Mouse (Mus musculus) hindbrain, embryonic 15.5 days (tissue): Measurements from ENCODE around the gene Ints5. TPM values are rescaled to one million over a fixed set of nuclear protein-coding genes. Genes with fewer than 3 reads are reported as not detected.

Source experiments
- ATAC-seq: fragments of 200-750 bp; cut with Nextera tagmentation; 2 replicates; pipeline ENCODE4 v1.8.0; 2017; ENCODE audit warnings: low read depth, moderate number of reproducible peaks, moderate TSS enrichment; ENCODE audit not compliant: low FRiP score
- H3K27ac ChIP-seq: fragments of 300-500 bp; sonication (generic); replicated peaks from 2 replicates; pipeline ENCODE4 v1.5.1; 2015; ENCODE audit warnings: mild to moderate bottlenecking, inconsistent platforms
- H3K27me3 ChIP-seq: fragments of 300-500 bp; sonication (generic); 2 replicates; pipeline ENCODE4 v1.6.1; 2015; ENCODE audit warnings: control low read depth, inconsistent platforms
- H3K36me3 ChIP-seq: fragments of 300-500 bp; sonication (generic); 2 replicates; pipeline ENCODE4 v1.6.1; 2015; ENCODE audit warnings: control low read depth, inconsistent platforms
- H3K4me1 ChIP-seq: fragments of 300-500 bp; sonication (generic); replicated peaks from 2 replicates; pipeline ENCODE4 v1.6.1; 2015; ENCODE audit warnings: control low read depth, inconsistent platforms
- H3K4me2 ChIP-seq: fragments of 300-500 bp; sonication (generic); 2 replicates; pipeline ENCODE4 v1.6.1; 2015; ENCODE audit warnings: moderate library complexity, mild to moderate bottlenecking, inconsistent platforms
- H3K4me3 ChIP-seq: fragments of 300-500 bp; sonication (generic); 2 replicates; pipeline ENCODE4 v1.5.1; 2015; ENCODE audit warnings: mild to moderate bottlenecking, inconsistent platforms
- H3K9ac ChIP-seq: fragments of 300-500 bp; sonication (generic); 2 replicates; pipeline ENCODE4 v1.6.1; 2015; ENCODE audit warnings: inconsistent platforms
- H3K9me3 ChIP-seq: fragments of 300-500 bp; sonication (generic); 2 replicates; pipeline ENCODE4 v1.6.1; 2016; ENCODE audit warnings: control low read depth, inconsistent platforms
- WGBS: fragments of 180-500 bp; shearing (Covaris S2); methylation state at CpG from one replicate; pipeline ENCODE4 v1.1.7; 2015; 5-methylcytosine and 5-hydroxymethylcytosine counted together
- polyA plus RNA-seq: library from polyadenylated mRNA; unstranded; fragments of >200 nt; fragmentation: Nextera tagmentation; extraction: Ambion mirVana; gene quantifications from 2 replicates; pipeline ENCODE4 v1.2.1, GENCODE M21; 2015

Ints5 gene
- polyA plus RNA-seq, 1 experiment from 2014 or later = 35.3 TPM

GRCm38 (mm10) chr19:8870838-8871237 lies 22.0 kb upstream of the Ints5 start:
- WGBS = 61% methylated on average over 9 of the region's 9 CpGs
- Histone ChIP-seq H3K27me3 (no peaks in the 10 kb centered on the region), H3K36me3 (peaks cover 22% of the 10 kb centered on the region), H3K27ac (peak overlapping the region; percentile 81), H3K4me3 (peak overlapping the region; percentile 92), H3K9me3 (no peaks in the 10 kb centered on the region), H3K4me1 (peaks cover 16% of the 10 kb centered on the region), H3K9ac (peak overlapping the region; percentile 99), H3K4me2 (peak overlapping the region; percentile 92)
- peak; percentile 52 for ATAC-seq

DNA sequence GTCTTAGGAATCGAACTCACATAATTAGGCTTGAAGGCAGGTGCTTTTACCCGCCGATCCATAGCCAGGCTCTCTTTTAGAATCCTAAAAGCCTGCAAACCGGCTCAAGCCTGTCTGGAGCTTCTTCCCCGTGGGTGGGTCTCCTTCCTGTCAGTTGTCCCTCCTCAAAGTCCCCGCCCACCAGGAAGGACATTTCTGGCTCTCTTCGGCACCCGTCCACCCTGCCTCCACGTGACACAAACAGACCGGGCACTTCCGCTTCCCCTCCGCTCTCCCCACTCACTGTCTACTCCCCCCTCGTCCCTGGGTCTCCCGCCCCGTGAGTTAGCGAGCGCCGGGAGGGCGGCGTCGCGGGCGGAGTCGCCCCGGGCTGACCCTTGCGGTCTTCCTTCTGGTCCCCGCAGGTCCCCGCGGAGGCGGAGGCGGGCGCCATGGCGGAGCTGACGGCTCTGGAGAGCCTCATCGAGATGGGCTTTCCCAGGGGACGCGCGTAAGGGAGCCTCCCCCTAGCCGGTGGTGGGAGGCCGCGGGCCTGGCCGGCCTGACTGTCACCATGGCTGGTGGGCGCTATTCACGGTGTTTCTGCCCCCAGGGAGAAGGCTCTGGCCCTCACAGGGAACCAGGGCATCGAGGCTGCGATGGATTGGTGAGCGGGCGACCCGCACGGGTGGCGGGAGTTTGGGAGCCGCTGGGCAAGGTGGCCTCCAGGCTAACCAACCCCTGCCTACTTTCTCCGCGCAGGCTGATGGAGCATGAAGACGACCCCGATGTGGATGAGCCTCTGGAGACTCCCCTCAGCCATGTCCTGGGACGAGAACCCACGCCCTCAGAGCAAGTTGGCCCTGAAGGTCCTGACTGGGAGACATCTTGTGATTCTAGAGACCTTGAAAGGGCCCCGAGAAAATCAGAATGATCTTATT lies 21.3 kb upstream of the Ints5 start, which contains the start of gene Ubxn1:
Ubxn1 (plus strand) TSS at position 230 of the 920 bp plus-strand sequence.
- Histone ChIP-seq H3K9ac (peak within 1 kb of the TSS; percentile 99), H3K4me3 (peak within 1 kb of the TSS; percentile 92)
- under 1% methylated on average over 59 of the region's 59 CpGs for WGBS

GRCm38 (mm10) chr19:8872266-8872840 lies 20.5 kb upstream of the Ints5 start:
- Histone ChIP-seq H3K27ac (0 out of 2 replicates have a peak overlapping the region, but pooled peaks have one; percentile 81), H3K4me2 (peak overlapping the region; percentile 92), H3K4me3 (peak overlapping the region; percentile 92), H3K27me3 (no peaks in the 10 kb centered on the region), H3K9me3 (no peaks in the 10 kb centered on the region), H3K4me1 (peaks cover 16% of the 10 kb centered on the region), H3K9ac (peak overlapping the region; percentile 99), H3K36me3 (peaks cover 33% of the 10 kb centered on the region)
- no peak for ATAC-seq
- WGBS = 79% methylated on average over 10 of the region's 10 CpGs

More for the DNA sequence above, 21.3 kb upstream of the Ints5 start, which contains the start of gene Ubxn1:
- peak within 1 kb of the TSS; percentile 92 for H3K4me2 ChIP-seq
- peaks cover 28% of the 10 kb centered on the region for H3K36me3 ChIP-seq
- H3K27me3 ChIP-seq = no peaks in the 10 kb centered on the region
- ATAC-seq = peak; percentile 97
- H3K27ac ChIP-seq = peak within 1 kb of the TSS; percentile 81
- H3K4me1 ChIP-seq = peaks cover 16% of the 10 kb centered on the region
- no peaks in the 10 kb centered on the region for H3K9me3 ChIP-seq

- no peak overlapping the region for H3K4me2 ChIP-seq
- no peak overlapping the region for H3K9ac ChIP-seq
- peaks cover 33% of the 10 kb centered on the region for H3K36me3 ChIP-seq
- H3K4me3 ChIP-seq = no peak overlapping the region
- WGBS = 95% methylated on average over 7 of the region's 7 CpGs
- no peak for ATAC-seq
- H3K27me3 ChIP-seq = no peaks in the 10 kb centered on the region
- H3K9me3 ChIP-seq = no peaks in the 10 kb centered on the region
- no peak overlapping the region for H3K27ac ChIP-seq
- H3K4me1 ChIP-seq = peaks cover 26% of the 10 kb centered on the region
These were observed 17.8 kb upstream of the Ints5 start for GRCm38 (mm10) chr19:8875031-8875430.

- WGBS = under 1% methylated on average over 42 of the region's 42 CpGs
- Histone ChIP-seq H3K9me3 (no peaks in the 10 kb centered on the region), H3K4me1 (peaks cover 14% of the 10 kb centered on the region), H3K9ac (peak within 1 kb of the TSS; percentile 94), H3K27me3 (no peaks in the 10 kb centered on the region), H3K4me3 (peak within 1 kb of the TSS; percentile 87), H3K36me3 (peaks cover 15% of the 10 kb centered on the region), H3K4me2 (peak within 1 kb of the TSS; percentile 92), H3K27ac (peak within 1 kb of the TSS; percentile 90)
- ATAC-seq = peak; percentile 96
These were observed 12.3 kb upstream of the Ints5 start, which contains the start of gene Uqcc3 for GRCm38 (mm10) chr19:8880311-8881033. TSS of gene Uqcc3 (minus strand) at chr19:8880923.

- Histone ChIP-seq H3K27me3 (no peaks in the 10 kb centered on the region), H3K4me2 (peak overlapping the region; percentile 92), H3K4me1 (peaks cover 14% of the 10 kb centered on the region), H3K27ac (peak overlapping the region; percentile 90), H3K36me3 (peaks cover 10% of the 10 kb centered on the region), H3K9me3 (no peaks in the 10 kb centered on the region), H3K4me3 (peak overlapping the region; percentile 87), H3K9ac (peak overlapping the region; percentile 94; the same call in 1 of the 2 replicates)
- 15% methylated on average over 3 of the region's 3 CpGs for WGBS
- ATAC-seq = no peak
These were observed 11.8 kb upstream of the Ints5 start for GRCm38 (mm10) chr19:8881034-8881392.

- no peak within 1 kb of the TSS for H3K27ac ChIP-seq
- ATAC-seq = no peak
- no peaks in the 10 kb centered on the region for H3K36me3 ChIP-seq
- H3K9me3 ChIP-seq = no peaks in the 10 kb centered on the region
- no peak within 1 kb of the TSS for H3K9ac ChIP-seq
- peaks cover 23% of the 10 kb centered on the region for H3K4me1 ChIP-seq
- no peak within 1 kb of the TSS for H3K4me2 ChIP-seq
- H3K27me3 ChIP-seq = no peaks in the 10 kb centered on the region
- no peak within 1 kb of the TSS for H3K4me3 ChIP-seq
- 74% methylated on average over 3 of the region's 3 CpGs for WGBS
These were observed 9.2 kb upstream of the Ints5 start, which contains the start of the genes Lbhd1 and Gm49403 for GRCm38 (mm10) chr19:8883616-8884015. TSS of gene Lbhd1 (plus strand) at chr19:8883732. TSS of gene Gm49403 (plus strand) at chr19:8883930.

DNA sequence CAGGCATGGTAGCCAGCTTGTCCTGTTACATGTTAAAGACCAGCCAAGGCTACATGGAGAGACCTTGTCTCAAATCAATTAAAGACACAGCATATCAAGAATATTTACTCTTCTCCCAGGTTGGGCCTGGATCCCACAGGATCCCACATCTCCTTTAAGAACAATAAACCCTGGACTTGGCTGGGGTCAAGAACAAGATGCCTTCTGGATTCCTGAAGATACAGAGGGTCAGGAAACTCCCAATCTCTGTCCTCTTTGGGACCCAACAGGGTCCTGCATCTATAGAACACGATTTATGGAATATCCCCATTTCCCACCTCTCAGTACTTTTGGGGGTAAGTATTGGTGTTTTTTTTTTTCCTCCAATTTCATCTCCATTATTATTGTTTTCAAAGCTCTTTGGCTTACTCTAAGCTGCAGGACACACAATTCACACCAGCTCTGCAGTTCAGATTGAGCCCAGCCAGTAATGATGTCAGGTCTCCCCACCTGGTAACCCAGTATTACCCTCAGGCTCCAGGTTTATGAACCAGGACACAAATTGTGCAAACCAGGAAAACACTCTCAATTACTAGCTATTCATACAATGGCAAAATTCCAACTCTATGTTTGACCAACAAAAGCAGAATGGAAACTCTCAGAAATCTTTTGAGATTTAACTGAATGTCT lies 5.8 kb upstream of the Ints5 start:
- no peaks in the 10 kb centered on the region for H3K9me3 ChIP-seq
- H3K4me2 ChIP-seq = peak overlapping the region; percentile 79
- ATAC-seq = no peak
- no peak overlapping the region for H3K9ac ChIP-seq
- no peaks in the 10 kb centered on the region for H3K27me3 ChIP-seq
- H3K27ac ChIP-seq = no peak overlapping the region
- 0 out of 2 replicates have a peak, but pooled peaks cover 6% of the 10 kb centered on the region for H3K36me3 ChIP-seq
- H3K4me3 ChIP-seq = no peak overlapping the region; the same call in 1 of the 2 replicates
- H3K4me1 ChIP-seq = peaks cover 17% of the 10 kb centered on the region
- WGBS = 55% methylated on average over 1 of the region's 1 CpGs

- no peak for ATAC-seq
- H3K27me3 ChIP-seq = no peaks in the 10 kb centered on the region
- 0 out of 2 replicates have a peak, but pooled peaks cover 6% of the 10 kb centered on the region for H3K36me3 ChIP-seq
- H3K4me1 ChIP-seq = peaks cover 17% of the 10 kb centered on the region
- peak overlapping the region; percentile 79 for H3K4me2 ChIP-seq
- 16% methylated on average over 19 of the region's 19 CpGs for WGBS
- H3K9ac ChIP-seq = peak overlapping the region; percentile 69
- no peaks in the 10 kb centered on the region for H3K9me3 ChIP-seq
- peak overlapping the region; percentile 86 for H3K27ac ChIP-seq
- peak overlapping the region; percentile 57 for H3K4me3 ChIP-seq
These were observed 5.0 kb upstream of the Ints5 start for GRCm38 (mm10) chr19:8887585-8888463.

- H3K9me3 ChIP-seq = no peaks in the 10 kb centered on the region
- no peaks in the 10 kb centered on the region for H3K27me3 ChIP-seq
- WGBS = under 1% methylated on average over 58 of the region's 58 CpGs
- H3K36me3 ChIP-seq = 0 out of 2 replicates have a peak, but pooled peaks cover 6% of the 10 kb centered on the region
- H3K4me1 ChIP-seq = peaks cover 23% of the 10 kb centered on the region
- peak within 1 kb of the TSS; percentile 86 for H3K27ac ChIP-seq
- ATAC-seq = peak; percentile 95
- H3K9ac ChIP-seq = peak within 1 kb of the TSS; percentile 69
- peak within 1 kb of the TSS; percentile 57 for H3K4me3 ChIP-seq
- H3K4me2 ChIP-seq = peak within 1 kb of the TSS; percentile 79
These were observed 4.1 kb upstream of the Ints5 start, which contains the start of the genes 1810009A15Rik and Gm49416 for GRCm38 (mm10) chr19:8888511-8889385. TSS of gene 1810009A15Rik (plus strand) at chr19:8888853. TSS of gene Gm49416 (plus strand) at chr19:8888926.
